Mouse (Mus musculus) E14TG2a.4 (cell line): Measurements from ENCODE around the gene Ano10.
"Not testable (repeated sequence)": the region's sequence is repeated elsewhere in the genome, so short reads cannot be mapped to it uniquely, and the experiment has no call there.

ENCODE experiments used
- H3K27me3 ChIP-seq: 2 replicates; pipeline ENCODE4 v1.6.1; 2014; ENCODE audit warnings: low read length, control low read depth; ENCODE audit not compliant: insufficient read depth
- H3K36me3 ChIP-seq: 2 replicates; pipeline ENCODE4 v1.6.1; 2014; ENCODE audit warnings: low read length, control low read depth; ENCODE audit not compliant: insufficient read depth
- H3K4me1 ChIP-seq: replicated peaks from 2 replicates; pipeline ENCODE4 v1.6.1; 2014; ENCODE audit warnings: low read depth, low read length, control low read depth
- H3K4me3 ChIP-seq: replicated peaks from 2 replicates; pipeline ENCODE4 v1.5.1; 2014; ENCODE audit warnings: mild to moderate bottlenecking, low read length
- H3K9me3 ChIP-seq: 2 replicates; pipeline ENCODE4 v1.6.1; 2014; ENCODE audit warnings: low read length, control low read depth
- CTCF ChIP-seq: conservative IDR thresholded peaks from 2 replicates; pipeline ENCODE4 v1.5.1; 2014; ENCODE audit warnings: low read length
- NANOG ChIP-seq: IDR thresholded peaks from 2 replicates; pipeline ENCODE4 v1.6.1; 2014; ENCODE audit warnings: borderline replicate concordance, low read length, mixed read lengths
- POU5F1 ChIP-seq: IDR thresholded peaks from 2 replicates; pipeline ENCODE4 v1.6.1; 2014; ENCODE audit warnings: low read length, borderline replicate concordance

Ano10 gene

DNA sequence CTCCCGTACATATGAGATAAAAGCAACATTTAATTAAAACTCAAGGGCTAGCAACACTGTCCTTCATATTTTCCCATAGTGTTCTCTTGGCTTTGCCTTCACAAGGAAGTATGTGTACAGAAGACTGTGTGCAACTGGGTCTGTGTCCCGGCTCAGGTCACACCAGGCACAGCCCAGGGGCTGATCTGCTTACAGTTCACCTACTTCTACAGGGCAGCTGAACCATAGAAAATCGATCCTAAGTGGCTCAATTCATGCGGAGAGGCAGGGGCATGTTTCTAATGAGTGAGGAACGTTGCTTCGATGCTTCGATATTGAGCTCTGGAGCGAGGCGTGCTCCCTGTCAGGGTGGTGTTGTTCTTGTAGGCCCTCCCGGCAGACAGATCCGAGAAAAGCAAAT is 21.3 kb upstream of the Ano10 start:
- Histone ChIP-seq H3K4me3 (no peak overlapping the region), H3K4me1 (peaks cover 31% of the 10 kb centered on the region), H3K27me3 (peaks cover 8% of the 10 kb centered on the region; the same call in 1 of the 2 replicates), H3K9me3 (no peaks in the 10 kb centered on the region), H3K36me3 (no peaks in the 10 kb centered on the region)
- TF ChIP-seq CTCF (no peak), POU5F1 (no peak), NANOG (no peak)

DNA sequence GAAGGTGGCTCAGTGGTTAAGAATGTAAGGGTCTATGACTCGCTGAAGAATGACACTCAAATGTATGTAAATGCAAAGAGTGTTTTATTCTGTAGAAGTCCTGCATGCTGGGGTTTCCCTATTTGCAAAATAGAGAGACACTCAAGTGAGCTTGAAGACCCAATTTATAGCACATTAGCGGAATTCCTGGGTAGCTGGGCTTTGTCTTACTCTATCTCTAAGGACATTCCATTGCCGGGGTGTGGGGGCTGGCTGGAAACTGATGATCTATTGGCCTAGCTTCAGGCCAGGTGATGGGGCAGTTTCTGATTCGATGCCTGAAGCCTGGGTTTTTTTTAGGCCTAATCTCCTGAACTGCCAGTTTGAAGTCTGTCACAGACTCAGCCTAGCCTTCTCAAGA is 20.7 kb upstream of the Ano10 start:
- TF ChIP-seq NANOG (peak; percentile 77; the same call in 1 of the 2 replicates), CTCF (no peak)
- peaks cover 8% of the 10 kb centered on the region; the same call in 1 of the 2 replicates for H3K27me3 ChIP-seq
- H3K4me3 ChIP-seq, result no peak overlapping the region
- H3K36me3 ChIP-seq, result no peaks in the 10 kb centered on the region
- H3K9me3 ChIP-seq, result no peaks in the 10 kb centered on the region
- peaks cover 35% of the 10 kb centered on the region for H3K4me1 ChIP-seq

DNA sequence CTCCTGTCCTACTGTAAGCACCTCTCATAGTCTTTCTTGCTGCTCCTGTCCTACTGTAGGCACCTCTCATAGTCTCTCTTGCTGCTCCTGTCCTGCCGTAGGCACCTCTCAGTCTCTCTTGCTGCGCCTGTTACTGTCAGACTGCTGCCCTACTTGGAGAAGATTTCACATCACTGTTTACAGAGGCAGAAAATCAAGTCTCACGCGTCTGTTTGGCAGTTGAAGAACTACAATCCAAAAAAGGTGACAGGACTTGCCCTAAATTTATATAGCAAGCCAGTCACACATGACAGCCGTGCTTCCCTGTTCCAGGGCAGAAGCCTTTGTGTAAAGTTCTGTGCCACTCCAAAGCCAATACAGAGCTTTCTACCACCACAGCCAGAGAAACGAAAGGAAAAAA is 20.2 kb upstream of the Ano10 start:
- peaks cover 8% of the 10 kb centered on the region; the same call in 1 of the 2 replicates for H3K27me3 ChIP-seq
- TF ChIP-seq CTCF (no peak), POU5F1 (no peak), NANOG (no peak)
- H3K9me3 ChIP-seq, result no peaks in the 10 kb centered on the region
- H3K4me1 ChIP-seq, result peaks cover 41% of the 10 kb centered on the region
- H3K4me3 ChIP-seq, result no peak overlapping the region
- no peaks in the 10 kb centered on the region for H3K36me3 ChIP-seq

GRCm38 (mm10) chr9:122313128-122313527 is 18.9 kb upstream of the Ano10 start:
- H3K36me3 ChIP-seq, H3K27me3 ChIP-seq, H3K4me3 ChIP-seq, H3K9me3 ChIP-seq: not testable (repeated sequence)
- peaks cover 44% of the 10 kb centered on the region for H3K4me1 ChIP-seq

- no peak for TF ChIP-seq NANOG
- no peak for TF ChIP-seq CTCF
- no peak for TF ChIP-seq POU5F1
- no peaks in the 10 kb centered on the region for H3K9me3 ChIP-seq
Observed at GRCm38 (mm10) chr9:122312296-122312990, 18.2 kb upstream of the Ano10 start.

DNA sequence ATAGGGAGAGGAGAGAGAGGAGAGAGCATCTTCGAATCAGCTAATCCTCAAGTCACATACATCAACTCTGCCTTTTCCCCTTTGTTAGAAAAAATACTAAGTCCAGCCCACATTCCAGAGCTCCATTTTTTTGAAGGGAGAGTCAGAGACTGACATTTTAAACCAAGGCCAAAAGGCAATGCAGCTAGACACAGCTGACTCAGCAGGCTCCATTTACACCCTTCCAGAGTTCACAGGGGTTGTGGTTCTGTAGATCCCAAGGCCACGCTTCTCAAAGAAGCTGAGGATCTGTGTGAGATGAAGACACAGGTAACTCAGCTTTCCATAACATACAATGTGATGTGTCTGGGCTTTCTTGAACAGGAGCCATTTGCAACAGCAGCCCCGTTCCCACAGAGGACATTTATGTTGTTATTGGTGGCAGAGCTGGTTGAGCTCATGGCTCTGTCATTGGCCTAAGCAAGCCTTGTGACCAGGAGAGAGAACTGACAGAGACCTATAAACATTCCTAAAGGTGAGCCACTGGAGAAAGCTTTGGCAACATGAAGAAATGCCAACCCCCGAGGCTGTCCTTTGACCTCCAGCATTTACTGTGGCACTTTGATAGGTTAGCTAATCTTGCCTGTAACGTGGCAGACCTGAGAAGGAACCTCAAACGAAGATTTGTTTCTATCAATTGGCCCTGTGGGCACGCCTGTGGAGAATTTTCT is 17.0 kb upstream of the Ano10 start:
- no peaks in the 10 kb centered on the region for H3K36me3 ChIP-seq
- H3K4me3 ChIP-seq, result no peak overlapping the region
- no peaks in the 10 kb centered on the region for H3K27me3 ChIP-seq
- H3K4me1 ChIP-seq, result peaks cover 44% of the 10 kb centered on the region
- TF ChIP-seq NANOG (no peak), POU5F1 (no peak), CTCF (no peak)
- H3K9me3 ChIP-seq, result no peaks in the 10 kb centered on the region

More at GRCm38 (mm10) chr9:122312296-122312990, 18.2 kb upstream of the Ano10 start:
- Histone ChIP-seq H3K4me1 (peaks cover 44% of the 10 kb centered on the region), H3K36me3 (no peaks in the 10 kb centered on the region), H3K4me3 (no peak overlapping the region), H3K27me3 (peaks cover 2% of the 10 kb centered on the region; the same call in 1 of the 2 replicates)

DNA sequence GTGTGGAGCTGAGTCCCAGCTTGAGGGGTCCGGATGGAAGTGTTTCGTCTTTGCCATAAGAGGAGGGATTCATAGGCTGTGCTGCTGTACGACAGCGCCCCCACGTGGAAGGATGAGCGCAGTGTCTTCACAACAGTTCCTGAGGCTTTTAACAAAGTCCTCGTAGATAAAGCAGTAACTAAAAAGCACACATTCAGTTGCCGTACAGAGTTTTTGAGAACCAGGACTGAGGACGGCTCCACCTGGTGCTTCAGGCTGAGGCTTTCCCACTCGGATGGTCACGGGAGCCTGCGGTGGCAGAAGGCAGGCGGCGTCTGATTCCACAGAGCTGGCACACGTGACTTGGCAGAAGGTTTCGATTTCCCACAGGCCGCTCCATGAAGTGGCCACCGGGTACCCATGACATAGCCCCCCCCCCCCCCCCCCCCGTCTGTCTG is 16.4 kb upstream of the Ano10 start:
- no peak for TF ChIP-seq POU5F1
- peak; percentile 86 for TF ChIP-seq CTCF
- TF ChIP-seq NANOG, result no peak
- H3K4me3 ChIP-seq, result no peak overlapping the region

DNA sequence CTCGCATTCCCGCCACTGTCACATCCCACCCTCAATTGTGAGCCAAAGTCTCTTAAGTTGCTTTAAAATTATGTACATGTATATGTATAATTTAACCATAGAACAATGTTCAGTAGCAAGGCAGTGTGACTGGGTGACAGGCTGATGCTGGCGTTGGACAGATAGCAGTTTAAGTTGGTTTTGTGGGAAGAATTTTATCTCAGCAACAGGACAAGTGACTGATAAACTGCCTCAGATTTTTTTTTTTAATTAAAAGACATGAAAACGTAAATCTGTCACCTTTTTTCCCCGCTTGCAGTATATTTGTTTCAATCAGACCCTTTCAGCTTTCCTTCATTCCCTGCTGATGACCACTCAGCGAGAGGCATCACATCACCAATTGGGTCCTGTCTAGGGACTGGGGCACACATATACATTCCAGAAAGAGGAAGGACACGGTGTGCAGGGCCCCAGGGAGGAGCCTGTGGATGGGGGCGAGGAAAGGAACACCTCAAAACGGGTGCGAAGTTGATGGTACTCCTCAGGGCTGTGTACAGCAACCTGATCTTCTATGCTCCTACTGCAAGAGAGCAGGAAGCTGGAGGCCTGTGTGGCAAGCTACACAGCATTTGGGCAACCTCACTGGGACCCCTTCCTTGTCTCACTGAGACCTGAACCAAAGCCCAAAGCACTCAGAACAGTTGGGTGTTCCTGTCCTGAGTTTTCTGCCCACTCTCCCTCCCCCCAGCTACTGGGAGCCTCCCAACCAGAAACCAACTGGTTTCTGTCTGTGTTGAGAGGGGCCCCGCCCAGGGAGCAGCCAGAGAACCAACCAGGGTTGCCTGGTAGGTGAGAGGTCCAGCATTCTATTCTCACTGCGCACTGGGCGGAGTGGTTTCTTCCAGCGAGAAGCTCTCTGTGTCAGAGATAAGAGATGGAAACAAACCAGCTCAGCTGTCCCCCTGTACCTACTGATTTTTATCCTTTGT is 15.1 kb upstream of the Ano10 start:
- H3K27me3 ChIP-seq, result no peaks in the 10 kb centered on the region
- no peaks in the 10 kb centered on the region for H3K9me3 ChIP-seq
- no peak overlapping the region for H3K4me3 ChIP-seq
- H3K4me1 ChIP-seq, result peaks cover 31% of the 10 kb centered on the region
- no peaks in the 10 kb centered on the region for H3K36me3 ChIP-seq
- TF ChIP-seq NANOG (no peak), POU5F1 (no peak), CTCF (no peak)

More for the DNA sequence above, 16.4 kb upstream of the Ano10 start:
- peaks cover 44% of the 10 kb centered on the region for H3K4me1 ChIP-seq
- no peaks in the 10 kb centered on the region for H3K36me3 ChIP-seq
- H3K27me3 ChIP-seq, result no peaks in the 10 kb centered on the region
- H3K9me3 ChIP-seq, result no peaks in the 10 kb centered on the region
